ENCODE assay signal across 20 mouse cellular contexts in the genomic region with DNA sequence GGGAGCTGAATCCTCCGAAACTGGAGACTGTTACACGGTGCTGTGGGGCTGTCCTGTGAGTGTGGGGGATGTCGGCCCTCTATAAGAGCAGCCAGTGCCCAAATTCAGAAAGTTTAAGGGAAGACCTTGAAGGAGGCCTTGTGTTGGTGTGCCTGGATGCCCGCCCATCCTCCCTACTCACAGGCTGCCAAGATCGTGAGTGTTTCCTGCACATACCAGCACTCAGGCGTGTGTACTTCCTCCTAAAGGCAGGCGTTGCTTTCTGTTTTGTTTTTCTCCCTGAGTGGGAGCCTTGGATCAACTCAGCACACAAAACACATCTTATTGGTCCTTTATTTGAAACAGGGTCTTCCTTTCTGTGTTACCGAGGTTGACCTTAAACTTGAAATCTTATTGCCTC. TPM values are rescaled to one million over a fixed set of nuclear protein-coding genes. Genes with fewer than 3 reads are reported as not detected.
DNase-seq lines count a peak whose midpoint lies in the region; ATAC-seq and TF ChIP-seq lines count a peak whose summit lies in the region.
"Had no signal": no experiment of that assay in that cellular context is flagged by ENCODE, and none has a peak within 500 bp of the region (broad histone marks: within the 10 kb centered on the region; RNA-seq: fewer than 3 reads in every experiment).

No protein-coding gene starts in this region.

- H3K4me3 ChIP-seq in heart, postnatal 0 days (ENCODE audit: low read depth, low read length): no peak overlapping the region
- H3K4me3 ChIP-seq in stomach, postnatal 0 days (ENCODE audit: low read depth, low read length): no peak overlapping the region
- H3K4me3 ChIP-seq in midbrain, embryonic 10.5 days: no peak overlapping the region
- H3K4me3 ChIP-seq: embryonic facial prominence, embryonic 10.5 days; forebrain, embryonic 13.5 days; heart, embryonic 12.5 days; layer of hippocampus, adult 2 months had no signal

- TF ChIP-seq EP300 in heart, postnatal 0 days (IDR thresholded peaks at IDR 0.05; ENCODE audit: low read depth): no peak
- TF ChIP-seq EP300 in stomach, postnatal 0 days (optimal IDR thresholded peaks at IDR 0.05): no peak

- peak; percentile 15 for DNase-seq in heart, postnatal 0 days (ENCODE audit: low spot score)
- DNase-seq in heart, adult 8-10 months (ENCODE audit: low spot score): no peak
- DNase-seq in ovary, adult 18-20 months (ENCODE audit: low spot score): peak; percentile 35
- DNase-seq in ovary, postnatal 10 days (ENCODE audit: low spot score): no peak
- DNase-seq in stomach, postnatal 0 days (ENCODE audit: low spot score): peak; percentile 47
- DNase-seq in midbrain, embryonic 10.5 days (ENCODE audit: low spot score): no peak
- DNase-seq in thymus, adult 18-20 months: no peak
- DNase-seq: cerebellum, adult 11 months; cerebellum, postnatal 25 days; heart, postnatal 36 days; left cerebral cortex, postnatal 4 days; midbrain, embryonic 14.5 days; spleen, adult 18-20 months; thymus, postnatal 4 days had no signal

- TF ChIP-seq CTCF in heart, postnatal 0 days (IDR thresholded peaks at IDR 0.05; ENCODE audit: low read depth): no peak
- TF ChIP-seq CTCF in stomach, postnatal 0 days (IDR thresholded peaks at IDR 0.05; ENCODE audit: low read depth): no peak

- WGBS in heart, postnatal 0 days: 55% methylated on average over 8 of the region's 8 CpGs
- 69% methylated on average over 8 of the region's 8 CpGs for WGBS in stomach, postnatal 0 days
- 90% methylated on average over 8 of the region's 8 CpGs for WGBS in midbrain, embryonic 10.5 days

- H3K27ac ChIP-seq in heart, postnatal 0 days (ENCODE audit: low read depth): no peak overlapping the region
- H3K27ac ChIP-seq in stomach, postnatal 0 days (replicated peaks): peak overlapping the region; percentile 78; the same call in 1 of the 2 replicates
- no peak overlapping the region for H3K27ac ChIP-seq in midbrain, embryonic 10.5 days (replicated peaks)
- H3K27ac ChIP-seq: embryonic facial prominence, embryonic 10.5 days; forebrain, embryonic 13.5 days; layer of hippocampus, adult 2 months had no signal

- no peaks in the 10 kb centered on the region for H3K9me3 ChIP-seq in heart, postnatal 0 days (replicated peaks; ENCODE audit: control insufficient read depth, low read length)
- H3K9me3 ChIP-seq in stomach, postnatal 0 days (ENCODE audit: control insufficient read depth, low read length): no peaks in the 10 kb centered on the region
- H3K9me3 ChIP-seq in midbrain, embryonic 10.5 days (replicated peaks): no peaks in the 10 kb centered on the region; the same call in 1 of the 2 replicates

- H3K27me3 ChIP-seq in heart, postnatal 0 days (ENCODE audit: control insufficient read depth, insufficient read depth, low read length): no peaks in the 10 kb centered on the region
- no peaks in the 10 kb centered on the region for H3K27me3 ChIP-seq in stomach, postnatal 0 days (ENCODE audit: control insufficient read depth, insufficient read depth, low read length)
- no peaks in the 10 kb centered on the region for H3K27me3 ChIP-seq in midbrain, embryonic 10.5 days (ENCODE audit: low read depth, poor library complexity, severe bottlenecking)
- H3K27me3 ChIP-seq: CH12.LX; forebrain, embryonic 13.5 days; heart, embryonic 12.5 days had no signal

- no peak for ATAC-seq in heart, postnatal 0 days (ENCODE audit: insufficient read depth, low read depth)
- ATAC-seq in granulocyte monocyte progenitor cell, adult 5-6 weeks (replicated peaks; ENCODE audit: poor library complexity, severe bottlenecking): peak; percentile 67
- no peak for ATAC-seq in stomach, postnatal 0 days (ENCODE audit: low FRiP score, low TSS enrichment)
- ATAC-seq: forebrain, embryonic 13.5 days had no signal

- no peaks in the 10 kb centered on the region for H3K4me1 ChIP-seq in heart, postnatal 0 days (ENCODE audit: control insufficient read depth, insufficient read depth)
- no peaks in the 10 kb centered on the region for H3K4me1 ChIP-seq in stomach, postnatal 0 days (replicated peaks; ENCODE audit: control insufficient read depth, insufficient read depth)
- no peaks in the 10 kb centered on the region for H3K4me1 ChIP-seq in midbrain, embryonic 10.5 days
- H3K4me1 ChIP-seq: forebrain, embryonic 13.5 days had no signal

- H3K4me2 ChIP-seq in heart, postnatal 0 days (ENCODE audit: low read depth, low read length): no peak overlapping the region
- H3K4me2 ChIP-seq in stomach, postnatal 0 days (replicated peaks; ENCODE audit: low read depth): no peak overlapping the region
- H3K4me2 ChIP-seq: forebrain, embryonic 13.5 days; heart, embryonic 12.5 days had no signal

- H3K9ac ChIP-seq in heart, postnatal 0 days (replicated peaks; ENCODE audit: low read depth, low read length): no peak overlapping the region
- no peak overlapping the region for H3K9ac ChIP-seq in stomach, postnatal 0 days (ENCODE audit: low read length)
- H3K9ac ChIP-seq: forebrain, embryonic 13.5 days; heart, embryonic 12.5 days had no signal

- H3K36me3 ChIP-seq in heart, postnatal 0 days (replicated peaks; ENCODE audit: control insufficient read depth, insufficient read depth, low read length): no peaks in the 10 kb centered on the region
- H3K36me3 ChIP-seq in stomach, postnatal 0 days (ENCODE audit: control insufficient read depth, insufficient read depth, low read length): no peaks in the 10 kb centered on the region
- peaks cover 9% of the 10 kb centered on the region for H3K36me3 ChIP-seq in midbrain, embryonic 10.5 days
- H3K36me3 ChIP-seq: heart, embryonic 12.5 days had no signal

RNA-seq across cellular contexts. Expression of gene Spire2, which starts 9.7 kb away (rescaled TPM):
- total RNA-seq in heart, postnatal 0 days (2014; rRNA removed; ENCODE audit: low replicate concordance): 0.15 and 1.2 TPM in 2 replicates
- 0.23 and 0.40 TPM in 2 replicates for polyA plus RNA-seq in heart, postnatal 0 days (2015; fragmentation: Nextera tagmentation; extraction: Ambion mirVana)
- under 1 TPM in 2 of 4 experiments, not detected in 2; 0.16 to 0.22 TPM for total RNA-seq in heart, adult 8-10 months (2022)
- total RNA-seq in granulocyte monocyte progenitor cell, adult 5-6 weeks (2014; fragmentation: Nextera tagmentation): not detected in 2 replicates
- total RNA-seq in granulocyte monocyte progenitor cell, adult 5-6 weeks (2017): 0.13 TPM in 1 of 2 replicates, not detected in the other
- polyA plus RNA-seq in stomach, postnatal 0 days (2015; fragmentation: Nextera tagmentation; extraction: Ambion mirVana): 12.4 and 13.1 TPM in 2 replicates
- polyA plus RNA-seq in midbrain, embryonic 10.5 days (2016; fragmentation: Nextera tagmentation; extraction: Ambion mirVana): 9.7 and 12.3 TPM in 2 replicates

RNA-seq across cellular contexts. Expression of gene Fanca, which starts 23.9 kb away (rescaled TPM):
- total RNA-seq in heart, postnatal 0 days (2014; rRNA removed; ENCODE audit: low replicate concordance): 24.3 and 37.1 TPM in 2 replicates
- polyA plus RNA-seq in heart, postnatal 0 days (2015; fragmentation: Nextera tagmentation; extraction: Ambion mirVana): 6.1 and 6.7 TPM in 2 replicates
- total RNA-seq in heart, adult 8-10 months (2022): 1 to 10 TPM; 5.3 to 7.8 (median 6.3) TPM
- total RNA-seq in granulocyte monocyte progenitor cell, adult 5-6 weeks (2014; fragmentation: Nextera tagmentation): 52.0 and 70.0 TPM in 2 replicates
- 30.2 and 39.5 TPM in 2 replicates for total RNA-seq in granulocyte monocyte progenitor cell, adult 5-6 weeks (2017)
- 5.3 and 5.7 TPM in 2 replicates for polyA plus RNA-seq in stomach, postnatal 0 days (2015; fragmentation: Nextera tagmentation; extraction: Ambion mirVana)
- 40.4 and 45.3 TPM in 2 replicates for polyA plus RNA-seq in midbrain, embryonic 10.5 days (2016; fragmentation: Nextera tagmentation; extraction: Ambion mirVana)

RNA-seq across cellular contexts. Expression of gene Tcf25, which starts 31.3 kb away (rescaled TPM):
- 172 and 193 TPM in 2 replicates for total RNA-seq in heart, postnatal 0 days (2014; rRNA removed; ENCODE audit: low replicate concordance)
- 123 and 127 TPM in 2 replicates for polyA plus RNA-seq in heart, postnatal 0 days (2015; fragmentation: Nextera tagmentation; extraction: Ambion mirVana)
- 100 to 1,000 TPM; 135 to 187 (median 158) TPM for total RNA-seq in heart, adult 8-10 months (2022)
- total RNA-seq in granulocyte monocyte progenitor cell, adult 5-6 weeks (2014; fragmentation: Nextera tagmentation): 110 and 113 TPM in 2 replicates
- 194 and 224 TPM in 2 replicates for total RNA-seq in granulocyte monocyte progenitor cell, adult 5-6 weeks (2017)
- polyA plus RNA-seq in stomach, postnatal 0 days (2015; fragmentation: Nextera tagmentation; extraction: Ambion mirVana): 133 and 146 TPM in 2 replicates
- 150 and 167 TPM in 2 replicates for polyA plus RNA-seq in midbrain, embryonic 10.5 days (2016; fragmentation: Nextera tagmentation; extraction: Ambion mirVana)

Comparison
In these comparisons a context has a peak if more than half of its experiments do, and no peak if none do; other contexts are left out.
1. DNase-seq: peak in heart, postnatal 0 days (single experiment), ovary, adult 18-20 months (single experiment) and stomach, postnatal 0 days (single experiment); none in heart, adult 8-10 months (single experiment), ovary, postnatal 10 days (single experiment), midbrain, embryonic 10.5 days (single experiment) and thymus, adult 18-20 months (0 of 2).